ENCODE assay signal across 8 mouse cellular contexts in genomic region chr2:23067552-23068369, GRCm38 (mm10). TPM values are rescaled to one million over a fixed set of nuclear protein-coding genes. Genes with fewer than 3 reads are reported as not detected.
A peak's percentile ranks its signal among the peaks of the same experiment; 100 is the strongest.
DNase-seq lines count a peak whose midpoint lies in the region; ATAC-seq and TF ChIP-seq lines count a peak whose summit lies in the region.

Gene Acbd5 (plus strand): TSS chr2:23068167.

- peak within 1 kb of the TSS; percentile 64 for H3K4me3 ChIP-seq in heart, embryonic 12.5 days
- H3K4me3 ChIP-seq in kidney, postnatal 0 days (replicated peaks; ENCODE audit: low read depth, low read length) = peak within 1 kb of the TSS; percentile 64
- peak within 1 kb of the TSS; percentile 81 for H3K4me3 ChIP-seq in liver, embryonic 11.5 days (ENCODE audit: low read depth, low read length)
- H3K4me3 ChIP-seq in stomach, embryonic 14.5 days (ENCODE audit: low read depth, low read length) = peak within 1 kb of the TSS; percentile 70

- H3K9me3 ChIP-seq in heart, embryonic 12.5 days (replicated peaks) = no peaks in the 10 kb centered on the region
- H3K9me3 ChIP-seq in kidney, postnatal 0 days (replicated peaks; ENCODE audit: low read length) = no peaks in the 10 kb centered on the region
- no peaks in the 10 kb centered on the region for H3K9me3 ChIP-seq in liver, embryonic 11.5 days (ENCODE audit: control insufficient read depth, low read length)
- H3K9me3 ChIP-seq in stomach, embryonic 14.5 days (ENCODE audit: control insufficient read depth, low read depth, low read length) = no peaks in the 10 kb centered on the region

- WGBS in heart, embryonic 12.5 days = 3% methylated on average over 34 of the region's 34 CpGs
- 2% methylated on average over 34 of the region's 34 CpGs for WGBS in kidney, postnatal 0 days
- 3% methylated on average over 34 of the region's 34 CpGs for WGBS in liver, embryonic 11.5 days
- 1% methylated on average over 34 of the region's 34 CpGs for WGBS in stomach, embryonic 14.5 days

- ATAC-seq in erythroid progenitor cell, adult 5-6 weeks (replicated peaks; ENCODE audit: low FRiP score, poor library complexity, severe bottlenecking) = peak; percentile 87
- ATAC-seq in heart, embryonic 12.5 days (ENCODE audit: insufficient number of reproducible peaks, low FRiP score) = peak; percentile 94
- ATAC-seq in kidney, postnatal 0 days (replicated peaks; ENCODE audit: low FRiP score, low read depth) = peak; percentile 93
- ATAC-seq in liver, embryonic 11.5 days (replicated peaks; ENCODE audit: low FRiP score) = peak; percentile 95
- ATAC-seq in stomach, embryonic 14.5 days (ENCODE audit: insufficient number of reproducible peaks, insufficient read depth, low FRiP score, low read depth) = peak; percentile 96

- H3K9ac ChIP-seq in heart, embryonic 12.5 days = peak within 1 kb of the TSS; percentile 84
- peak within 1 kb of the TSS; percentile 75 for H3K9ac ChIP-seq in kidney, postnatal 0 days (ENCODE audit: low read depth, low read length)
- H3K9ac ChIP-seq in liver, embryonic 11.5 days (ENCODE audit: low read depth, low read length) = peak within 1 kb of the TSS; percentile 83
- peak within 1 kb of the TSS; percentile 88 for H3K9ac ChIP-seq in stomach, embryonic 14.5 days (replicated peaks; ENCODE audit: low read depth, low read length)

- H3K4me1 ChIP-seq in heart, embryonic 12.5 days (replicated peaks) = no peaks in the 10 kb centered on the region
- no peaks in the 10 kb centered on the region; the same call in 1 of the 2 replicates for H3K4me1 ChIP-seq in kidney, postnatal 0 days (replicated peaks; ENCODE audit: insufficient read depth, low read length)
- H3K4me1 ChIP-seq in liver, embryonic 11.5 days (replicated peaks; ENCODE audit: control insufficient read depth, insufficient read depth, low read length) = no peaks in the 10 kb centered on the region
- no peaks in the 10 kb centered on the region for H3K4me1 ChIP-seq in stomach, embryonic 14.5 days (ENCODE audit: control insufficient read depth, insufficient read depth, low read length)

- peak; percentile 97 for DNase-seq in CD4-positive helper T cell, adult 2 months (ENCODE audit: low read depth, low spot score)
- DNase-seq in brain, embryonic 18.5 days (ENCODE audit: low read depth, low spot score) = peak; percentile 95
- DNase-seq in kidney, postnatal 0 days (ENCODE audit: low spot score) = peak; percentile 99
- peak; percentile 96 for DNase-seq in liver, embryonic 11.5 days (ENCODE audit: low spot score)
- peak; percentile 97 for DNase-seq in naive thymus-derived CD4-positive, alpha-beta T cell, adult 2 months (ENCODE audit: low read depth)

- H3K27me3 ChIP-seq in heart, embryonic 12.5 days (replicated peaks) = no peaks in the 10 kb centered on the region
- H3K27me3 ChIP-seq in kidney, postnatal 0 days (ENCODE audit: insufficient read depth, low read length) = no peaks in the 10 kb centered on the region
- no peaks in the 10 kb centered on the region for H3K27me3 ChIP-seq in liver, embryonic 11.5 days (replicated peaks; ENCODE audit: control insufficient read depth, insufficient read depth, low read length)
- H3K27me3 ChIP-seq in stomach, embryonic 14.5 days (ENCODE audit: control insufficient read depth, insufficient read depth, low read length) = no peaks in the 10 kb centered on the region

- H3K4me2 ChIP-seq in heart, embryonic 12.5 days = peak within 1 kb of the TSS; percentile 77
- H3K4me2 ChIP-seq in kidney, postnatal 0 days (ENCODE audit: low read length) = peak within 1 kb of the TSS; percentile 97
- peak within 1 kb of the TSS; percentile 98 for H3K4me2 ChIP-seq in liver, embryonic 11.5 days
- H3K4me2 ChIP-seq in stomach, embryonic 14.5 days (replicated peaks; ENCODE audit: low read depth, low read length) = peak within 1 kb of the TSS; percentile 98

- TF ChIP-seq CTCF in kidney, postnatal 0 days (IDR thresholded peaks at IDR 0.05; ENCODE audit: low read depth) = no peak

- peak within 1 kb of the TSS; percentile 94 for H3K27ac ChIP-seq in heart, embryonic 12.5 days (ENCODE audit: poor library complexity, severe bottlenecking)
- H3K27ac ChIP-seq in kidney, postnatal 0 days = peak within 1 kb of the TSS; percentile 98
- H3K27ac ChIP-seq in liver, embryonic 11.5 days (ENCODE audit: low read depth, low read length) = peak within 1 kb of the TSS; percentile 94
- H3K27ac ChIP-seq in stomach, embryonic 14.5 days (ENCODE audit: low read length) = peak within 1 kb of the TSS; percentile 96

- peaks cover 7% of the 10 kb centered on the region; the same call in 1 of the 2 replicates for H3K36me3 ChIP-seq in heart, embryonic 12.5 days
- H3K36me3 ChIP-seq in kidney, postnatal 0 days (ENCODE audit: insufficient read depth, low read length) = no peaks in the 10 kb centered on the region
- peaks cover 3% of the 10 kb centered on the region; the same call in 1 of the 2 replicates for H3K36me3 ChIP-seq in liver, embryonic 11.5 days (ENCODE audit: control insufficient read depth, insufficient read depth, low read length)
- H3K36me3 ChIP-seq in stomach, embryonic 14.5 days (ENCODE audit: control insufficient read depth, insufficient read depth, low read length) = no peaks in the 10 kb centered on the region

RNA-seq across cellular contexts. Expression of gene Acbd5, which starts in this region (rescaled TPM):
- total RNA-seq in erythroid progenitor cell, adult 5-6 weeks (2015; ENCODE audit: low replicate concordance) = 13.3 and 21.8 TPM in 2 replicates
- 33.2 and 37.1 TPM in 2 replicates for total RNA-seq in erythroid progenitor cell, adult 5-6 weeks (2017; ENCODE audit: low replicate concordance)
- 32.7 and 33.7 TPM in 2 replicates for polyA plus RNA-seq in heart, embryonic 12.5 days (2016; fragmentation: Nextera tagmentation; extraction: Ambion mirVana)
- polyA plus RNA-seq in kidney, postnatal 0 days (2015; fragmentation: Nextera tagmentation; extraction: Ambion mirVana) = 31.1 and 34.3 TPM in 2 replicates
- 17.9 and 20.4 TPM in 2 replicates for polyA plus RNA-seq in liver, embryonic 11.5 days (2014; fragmentation: Nextera tagmentation; extraction: Ambion mirVana)
- 33.1 and 34.3 TPM in 2 replicates for polyA plus RNA-seq in stomach, embryonic 14.5 days (2014; fragmentation: Nextera tagmentation; extraction: Ambion mirVana)

Comparison
In these comparisons a context has a peak if more than half of its experiments do, and no peak if none do; other contexts are left out.
1. Peak in every context shown above with its lines: DNase-seq, ATAC-seq, H3K4me3 ChIP-seq and H3K27ac ChIP-seq.